Mouse (Mus musculus) heart, adult 2 months (tissue): Measurements from ENCODE around the gene Elp1.

Experiments used
- CTCF ChIP-seq: fragments of 200-600 bp; IDR thresholded peaks from 2 replicates; pipeline ENCODE4 v1.8.1; 2022; ENCODE audit warnings: antibody characterized with exemption, mild to moderate bottlenecking, moderate library complexity
- POLR2A ChIP-seq: fragments of 200-500 bp; IDR thresholded peaks from 2 replicates; pipeline ENCODE4 v1.6.1; 2011; ENCODE audit warnings: mild to moderate bottlenecking, low read depth, low read length, control low read depth; ENCODE audit not compliant: insufficient read depth

DNA sequence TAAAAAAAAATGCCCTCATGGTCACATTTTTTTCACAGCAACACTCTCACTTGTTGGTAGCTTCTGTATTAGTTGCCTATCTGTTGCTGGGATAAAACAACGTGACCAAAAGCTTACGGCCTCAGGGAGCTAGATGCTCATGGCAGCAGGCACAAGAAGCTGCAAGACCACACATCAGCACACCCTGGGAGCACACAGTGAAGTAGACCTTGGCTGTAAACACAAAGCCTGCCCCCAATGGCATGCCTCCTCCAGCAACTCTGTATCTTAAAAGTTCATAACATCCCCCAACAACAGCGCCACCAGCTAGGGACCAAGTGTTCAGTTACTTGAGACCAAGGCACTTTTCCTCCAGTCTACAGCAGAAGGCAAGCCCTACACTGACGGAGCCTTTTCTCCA is 6.9 kb upstream of the Elp1 start:
- TF ChIP-seq CTCF, result no peak
- no peak for TF ChIP-seq POLR2A
